ENCODE assay signal across 10 mouse cellular contexts in genomic region chr6:140548082-140548769, GRCm38 (mm10).
A peak's percentile ranks its signal among the peaks of the same experiment; 100 is the strongest.
DNase-seq lines count a peak whose midpoint lies in the region; ATAC-seq lines count a peak whose summit lies in the region.
"Had no signal": no experiment of that assay in that cellular context is flagged by ENCODE, and none has a peak within 500 bp of the region (broad histone marks: within the 10 kb centered on the region; RNA-seq: fewer than 3 reads in every experiment).

No protein-coding gene starts in this region.

- no peak overlapping the region for H3K9ac ChIP-seq in stomach, embryonic 15.5 days
- H3K9ac ChIP-seq in forebrain, embryonic 15.5 days (replicated peaks): no peak overlapping the region
- H3K9ac ChIP-seq in kidney, embryonic 16.5 days (replicated peaks; ENCODE audit: low read length): no peak overlapping the region

- WGBS in stomach, embryonic 15.5 days: 57% methylated on average over 5 of the region's 5 CpGs
- WGBS in forebrain, embryonic 15.5 days: 69% methylated on average over 5 of the region's 5 CpGs
- 77% methylated on average over 5 of the region's 5 CpGs for WGBS in kidney, embryonic 16.5 days

- H3K27me3 ChIP-seq in stomach, embryonic 15.5 days (replicated peaks): no peaks in the 10 kb centered on the region
- no peaks in the 10 kb centered on the region for H3K27me3 ChIP-seq in forebrain, embryonic 15.5 days
- H3K27me3 ChIP-seq in kidney, embryonic 16.5 days (ENCODE audit: insufficient read depth, low read length): no peaks in the 10 kb centered on the region
- H3K27me3 ChIP-seq: megakaryocyte, embryonic 14.5 days had no signal

- no peaks in the 10 kb centered on the region for H3K9me3 ChIP-seq in stomach, embryonic 15.5 days
- H3K9me3 ChIP-seq in forebrain, embryonic 15.5 days: no peaks in the 10 kb centered on the region
- H3K9me3 ChIP-seq in kidney, embryonic 16.5 days (ENCODE audit: low read length): no peaks in the 10 kb centered on the region
- H3K9me3 ChIP-seq: megakaryocyte, embryonic 14.5 days had no signal

- no peak overlapping the region for H3K4me2 ChIP-seq in stomach, embryonic 15.5 days
- no peak overlapping the region for H3K4me2 ChIP-seq in forebrain, embryonic 15.5 days (replicated peaks)
- no peak overlapping the region for H3K4me2 ChIP-seq in kidney, embryonic 16.5 days (replicated peaks; ENCODE audit: low read depth, low read length)

- no peak overlapping the region for H3K4me3 ChIP-seq in stomach, embryonic 15.5 days (replicated peaks)
- H3K4me3 ChIP-seq in forebrain, embryonic 15.5 days: no peak overlapping the region
- no peak overlapping the region for H3K4me3 ChIP-seq in kidney, embryonic 16.5 days (ENCODE audit: low read length)
- H3K4me3 ChIP-seq: megakaryocyte, embryonic 14.5 days had no signal

- peak; percentile 58 for DNase-seq in thymus, postnatal 0 days (ENCODE audit: low spot score)
- DNase-seq in thymus, postnatal 25 days: no peak
- peak; percentile 76 for DNase-seq in ZHBTc4 (ENCODE audit: low read depth, low spot score)
- peak; percentile 40 for DNase-seq in liver
- DNase-seq in gastrocnemius, adult 18-20 months (ENCODE audit: low spot score): no peak
- DNase-seq: cerebellum, postnatal 10 days had no signal

- ATAC-seq in stomach, embryonic 15.5 days (ENCODE audit: insufficient read depth, low FRiP score, low read depth): peak; percentile 51; the same call in 1 of the 2 replicates
- no peak for ATAC-seq in forebrain, embryonic 15.5 days (replicated peaks)
- ATAC-seq in kidney, embryonic 16.5 days (ENCODE audit: low FRiP score, low TSS enrichment): no peak

- H3K36me3 ChIP-seq in stomach, embryonic 15.5 days: peaks cover 20% of the 10 kb centered on the region
- peaks cover 27% of the 10 kb centered on the region for H3K36me3 ChIP-seq in forebrain, embryonic 15.5 days
- peaks cover 31% of the 10 kb centered on the region for H3K36me3 ChIP-seq in kidney, embryonic 16.5 days (ENCODE audit: insufficient read depth, low read length)

- 0 out of 2 replicates have a peak, but pooled peaks cover 5% of the 10 kb centered on the region for H3K4me1 ChIP-seq in stomach, embryonic 15.5 days
- 0 out of 2 replicates have a peak, but pooled peaks cover 6% of the 10 kb centered on the region for H3K4me1 ChIP-seq in forebrain, embryonic 15.5 days
- peaks cover 7% of the 10 kb centered on the region; the same call in 1 of the 2 replicates for H3K4me1 ChIP-seq in kidney, embryonic 16.5 days (ENCODE audit: insufficient read depth, low read length)

- no peak overlapping the region; the same call in 1 of the 2 replicates for H3K27ac ChIP-seq in stomach, embryonic 15.5 days
- H3K27ac ChIP-seq in forebrain, embryonic 15.5 days (replicated peaks): no peak overlapping the region
- H3K27ac ChIP-seq in kidney, embryonic 16.5 days (ENCODE audit: low read length): no peak overlapping the region

Comparison
In these comparisons a context has a peak if more than half of its experiments do, and no peak if none do; other contexts are left out.
1. DNase-seq: peak in thymus, postnatal 0 days (single experiment), ZHBTc4 (single experiment) and liver (single experiment); none in thymus, postnatal 25 days (single experiment) and gastrocnemius, adult 18-20 months (single experiment).